In genomic region chr2:180205083-180205955, GRCm38 (mm10) we compare ENCODE assay signal across 21 mouse cellular contexts. TPM values are rescaled to one million over a fixed set of nuclear protein-coding genes. Genes with fewer than 3 reads are reported as not detected.
DNase-seq lines count a peak whose midpoint lies in the region; ATAC-seq lines count a peak whose summit lies in the region.
"Had no signal": no experiment of that assay in that cellular context is flagged by ENCODE, and none has a peak within 500 bp of the region (broad histone marks: within the 10 kb centered on the region; RNA-seq: fewer than 3 reads in every experiment).

No protein-coding gene starts in this region.

- H3K27me3 ChIP-seq in embryonic facial prominence, embryonic 13.5 days = no peaks in the 10 kb centered on the region
- no peaks in the 10 kb centered on the region for H3K27me3 ChIP-seq in hindbrain, embryonic 15.5 days
- no peaks in the 10 kb centered on the region for H3K27me3 ChIP-seq in midbrain, embryonic 16.5 days (ENCODE audit: control insufficient read depth, insufficient read depth, low read depth, low read length)
- H3K27me3 ChIP-seq: embryonic facial prominence, embryonic 12.5 days had no signal

- ATAC-seq in frontal cortex, adult (ENCODE audit: low TSS enrichment) = peak; percentile 44
- no peak for ATAC-seq in embryonic facial prominence, embryonic 13.5 days (ENCODE audit: insufficient number of reproducible peaks, insufficient read depth, low FRiP score, low TSS enrichment, low read depth)
- peak; percentile 68 for ATAC-seq in hindbrain, embryonic 15.5 days (ENCODE audit: low FRiP score, low read depth)
- peak; percentile 66 for ATAC-seq in midbrain, embryonic 16.5 days
- ATAC-seq: lung, postnatal 0 days had no signal

- no peak overlapping the region for H3K27ac ChIP-seq in embryonic facial prominence, embryonic 13.5 days
- peak overlapping the region; percentile 66 for H3K27ac ChIP-seq in hindbrain, embryonic 15.5 days (replicated peaks)
- H3K27ac ChIP-seq in midbrain, embryonic 16.5 days (ENCODE audit: low read length) = peak overlapping the region; percentile 40; the same call in 1 of the 2 replicates
- H3K27ac ChIP-seq: embryonic facial prominence, embryonic 12.5 days; liver, embryonic 14.5 days had no signal

- DNase-seq in frontal cortex, postnatal 25 days (ENCODE audit: low spot score in 2 of 2) = no peak
- DNase-seq in cerebellum, postnatal 10 days = no peak
- no peak for DNase-seq in kidney, adult 18-20 months
- no peak for DNase-seq in MN1 (ENCODE audit: low spot score)
- DNase-seq: B cell, adult 2 months; cerebellum, adult 11 months; cerebellum, postnatal 36 days; gastrocnemius, postnatal 14 days; kidney, adult 2 months; kidney, postnatal 36 days; left cerebral cortex, postnatal 4 days; right cerebral cortex, postnatal 25 days had no signal

- peaks cover 7% of the 10 kb centered on the region; the same call in 1 of the 2 replicates for H3K4me1 ChIP-seq in embryonic facial prominence, embryonic 13.5 days
- peaks cover 22% of the 10 kb centered on the region for H3K4me1 ChIP-seq in hindbrain, embryonic 15.5 days (replicated peaks)
- H3K4me1 ChIP-seq in midbrain, embryonic 16.5 days (ENCODE audit: control insufficient read depth, insufficient read depth, low read length) = peaks cover 2% of the 10 kb centered on the region; the same call in 1 of the 2 replicates
- H3K4me1 ChIP-seq: embryonic facial prominence, embryonic 12.5 days had no signal

- 82% methylated on average over 12 of the region's 12 CpGs for WGBS in embryonic facial prominence, embryonic 13.5 days
- 58% methylated on average over 12 of the region's 12 CpGs for WGBS in hindbrain, embryonic 15.5 days
- 53% methylated on average over 12 of the region's 12 CpGs for WGBS in midbrain, embryonic 16.5 days

- no peaks in the 10 kb centered on the region for H3K9me3 ChIP-seq in embryonic facial prominence, embryonic 13.5 days
- H3K9me3 ChIP-seq in hindbrain, embryonic 15.5 days = no peaks in the 10 kb centered on the region
- H3K9me3 ChIP-seq in midbrain, embryonic 16.5 days (replicated peaks; ENCODE audit: control insufficient read depth, low read length, poor library complexity, severe bottlenecking) = no peaks in the 10 kb centered on the region
- H3K9me3 ChIP-seq: embryonic facial prominence, embryonic 12.5 days; megakaryocyte, embryonic 14.5 days had no signal

- H3K36me3 ChIP-seq in embryonic facial prominence, embryonic 13.5 days = no peaks in the 10 kb centered on the region
- no peaks in the 10 kb centered on the region for H3K36me3 ChIP-seq in hindbrain, embryonic 15.5 days
- H3K36me3 ChIP-seq in midbrain, embryonic 16.5 days (ENCODE audit: control insufficient read depth, insufficient read depth, low read length) = no peaks in the 10 kb centered on the region
- H3K36me3 ChIP-seq: embryonic facial prominence, embryonic 12.5 days had no signal

- 0 out of 2 replicates have a peak overlapping the region, but pooled peaks have one; percentile 6 for H3K9ac ChIP-seq in embryonic facial prominence, embryonic 13.5 days
- H3K9ac ChIP-seq in hindbrain, embryonic 15.5 days = no peak overlapping the region
- H3K9ac ChIP-seq in midbrain, embryonic 16.5 days (ENCODE audit: low read depth, low read length) = no peak overlapping the region
- H3K9ac ChIP-seq: embryonic facial prominence, embryonic 12.5 days; liver, embryonic 14.5 days had no signal

- H3K4me3 ChIP-seq in embryonic facial prominence, embryonic 13.5 days = no peak overlapping the region
- no peak overlapping the region for H3K4me3 ChIP-seq in hindbrain, embryonic 15.5 days
- H3K4me3 ChIP-seq in midbrain, embryonic 16.5 days (ENCODE audit: low read depth, low read length) = no peak overlapping the region
- H3K4me3 ChIP-seq: embryonic facial prominence, embryonic 12.5 days; megakaryocyte, embryonic 14.5 days had no signal

- H3K4me2 ChIP-seq in embryonic facial prominence, embryonic 13.5 days = no peak overlapping the region
- no peak overlapping the region for H3K4me2 ChIP-seq in hindbrain, embryonic 15.5 days
- no peak overlapping the region for H3K4me2 ChIP-seq in midbrain, embryonic 16.5 days (ENCODE audit: low read length)
- H3K4me2 ChIP-seq: embryonic facial prominence, embryonic 12.5 days; heart, embryonic 11.5 days had no signal

RNA-seq across cellular contexts. Expression of gene Lama5, which starts 20.3 kb away (rescaled TPM):
- polyA plus RNA-seq in embryonic facial prominence, embryonic 13.5 days (2015; fragmentation: Nextera tagmentation; extraction: Ambion mirVana) = 19.0 and 25.2 TPM in 2 replicates
- polyA plus RNA-seq in hindbrain, embryonic 15.5 days (2015; fragmentation: Nextera tagmentation; extraction: Ambion mirVana) = 2.5 and 3.5 TPM in 2 replicates
- 1.6 and 2.6 TPM in 2 replicates for polyA plus RNA-seq in midbrain, embryonic 16.5 days (2015; fragmentation: Nextera tagmentation; extraction: Ambion mirVana)

RNA-seq across cellular contexts. Expression of gene Adrm1, which starts 34.0 kb away (rescaled TPM):
- polyA plus RNA-seq in embryonic facial prominence, embryonic 13.5 days (2015; fragmentation: Nextera tagmentation; extraction: Ambion mirVana) = 168 and 190 TPM in 2 replicates
- 189 and 207 TPM in 2 replicates for polyA plus RNA-seq in hindbrain, embryonic 15.5 days (2015; fragmentation: Nextera tagmentation; extraction: Ambion mirVana)
- 201 and 206 TPM in 2 replicates for polyA plus RNA-seq in midbrain, embryonic 16.5 days (2015; fragmentation: Nextera tagmentation; extraction: Ambion mirVana)

RNA-seq across cellular contexts. Expression of gene Rps21, which starts 51.9 kb away (rescaled TPM):
- 653 and 689 TPM in 2 replicates for polyA plus RNA-seq in embryonic facial prominence, embryonic 13.5 days (2015; fragmentation: Nextera tagmentation; extraction: Ambion mirVana)
- 337 and 391 TPM in 2 replicates for polyA plus RNA-seq in hindbrain, embryonic 15.5 days (2015; fragmentation: Nextera tagmentation; extraction: Ambion mirVana)
- 295 and 298 TPM in 2 replicates for polyA plus RNA-seq in midbrain, embryonic 16.5 days (2015; fragmentation: Nextera tagmentation; extraction: Ambion mirVana)
